Mouse (Mus musculus): Measurements from ENCODE around the gene Tes. TPM values are rescaled to one million over a fixed set of nuclear protein-coding genes. Genes with fewer than 3 reads are reported as not detected.

The Tes gene
- polyA plus RNA-seq, 1 experiment from 2014 or later = 4.0 TPM

Other genes starting within 250 kb of the Tes start
- gene Tfec, start 166.7 kb upstream of the Tes start, polyA plus RNA-seq (2015; fragmentation: Nextera tagmentation; extraction: Ambion mirVana) = 4.5 TPM in 2 replicates
- gene Cav2, start 216.0 kb downstream of the Tes start, polyA plus RNA-seq (2015; fragmentation: Nextera tagmentation; extraction: Ambion mirVana) = 3.0 and 3.3 TPM in 2 replicates
- 5.4 and 8.1 TPM in 2 replicates for gene Cav1, start 241.2 kb downstream of the Tes start, polyA plus RNA-seq (2015; fragmentation: Nextera tagmentation; extraction: Ambion mirVana)

Data from liver, embryonic 16.5 days (tissue).